Mouse (Mus musculus): ENCODE data around the gene H60c. TPM values are rescaled to one million over a fixed set of nuclear protein-coding genes. Genes with fewer than 3 reads are reported as not detected.
A peak's percentile ranks its signal among the peaks of the same experiment; 100 is the strongest.
"Not testable (repeated sequence)": the region's sequence is repeated elsewhere in the genome, so short reads cannot be mapped to it uniquely, and the experiment has no call there.

H60c gene
- polyA plus RNA-seq, 1 experiment from 2014 or later, result not detected

- H3K36me3 ChIP-seq (ENCODE audit: insufficient read depth), result no peaks in the 10 kb centered on the region
- no peak overlapping the region for H3K4me2 ChIP-seq
- H3K27ac ChIP-seq (ENCODE audit: low read depth), result no peak overlapping the region
- H3K9ac ChIP-seq, result no peak overlapping the region
- no peak for TF ChIP-seq CTCF (IDR thresholded peaks at IDR 0.05; ENCODE audit: low read depth)
- DNase-seq (no peak), ATAC-seq (ENCODE audit: insufficient read depth) (no peak)
- H3K27me3 ChIP-seq (ENCODE audit: insufficient read depth, low read length), result no peaks in the 10 kb centered on the region
- no peaks in the 10 kb centered on the region for H3K9me3 ChIP-seq (ENCODE audit: low read depth, low read length)
- WGBS, result 52% methylated on average over 2 of the region's 2 CpGs
- no peaks in the 10 kb centered on the region for H3K4me1 ChIP-seq (ENCODE audit: insufficient read depth)
- no peak overlapping the region for H3K4me3 ChIP-seq (ENCODE audit: low read depth, low read length)
These were observed 842 bp downstream of the H60c start for GRCm38 (mm10) chr10:3266729-3267128.

- H3K27ac ChIP-seq (ENCODE audit: low read depth), result no peak overlapping the region
- no peak overlapping the region for H3K9ac ChIP-seq
- no peaks in the 10 kb centered on the region for H3K27me3 ChIP-seq (ENCODE audit: insufficient read depth, low read length)
- no peak overlapping the region for H3K4me3 ChIP-seq (ENCODE audit: low read depth, low read length)
- H3K36me3 ChIP-seq (ENCODE audit: insufficient read depth), result no peaks in the 10 kb centered on the region
- DNase-seq (no peak), ATAC-seq (ENCODE audit: insufficient read depth) (no peak)
- WGBS, result 77% methylated on average over 2 of the region's 2 CpGs
- H3K4me1 ChIP-seq (ENCODE audit: insufficient read depth), result no peaks in the 10 kb centered on the region
- TF ChIP-seq CTCF (IDR thresholded peaks at IDR 0.05; ENCODE audit: low read depth), result no peak
- no peak overlapping the region for H3K4me2 ChIP-seq
- H3K9me3 ChIP-seq (ENCODE audit: low read depth, low read length), result no peaks in the 10 kb centered on the region
These were observed 4.8 kb downstream of the H60c start for GRCm38 (mm10) chr10:3262784-3263183.

- Histone ChIP-seq H3K4me2 (no peak overlapping the region), H3K4me3 (ENCODE audit: low read depth, low read length) (no peak overlapping the region), H3K27me3 (ENCODE audit: insufficient read depth, low read length) (no peaks in the 10 kb centered on the region), H3K9me3 (ENCODE audit: low read depth, low read length) (0 out of 2 replicates have a peak, but pooled peaks cover 2% of the 10 kb centered on the region), H3K27ac (ENCODE audit: low read depth) (no peak overlapping the region), H3K9ac (no peak overlapping the region), H3K36me3 (ENCODE audit: insufficient read depth) (no peaks in the 10 kb centered on the region), H3K4me1 (ENCODE audit: insufficient read depth) (no peaks in the 10 kb centered on the region)
- ATAC-seq (ENCODE audit: insufficient read depth) (no peak), DNase-seq (no peak)
- WGBS, result 89% methylated on average over 3 of the region's 3 CpGs
- no peak for TF ChIP-seq CTCF (IDR thresholded peaks at IDR 0.05; ENCODE audit: low read depth)
These were observed 10.2 kb downstream of the H60c start for GRCm38 (mm10) chr10:3257391-3257790.

GRCm38 (mm10) chr10:3238436-3238835 is 29.1 kb downstream of the H60c start:
- not testable (repeated sequence) for H3K27me3 ChIP-seq (ENCODE audit: insufficient read depth, low read length); DNase-seq; H3K36me3 ChIP-seq (ENCODE audit: insufficient read depth); H3K4me1 ChIP-seq (ENCODE audit: insufficient read depth); H3K4me3 ChIP-seq (ENCODE audit: low read depth, low read length); H3K4me2 ChIP-seq; H3K9ac ChIP-seq; ATAC-seq (ENCODE audit: insufficient read depth); H3K9me3 ChIP-seq (ENCODE audit: low read depth, low read length); H3K27ac ChIP-seq (ENCODE audit: low read depth)
- WGBS, result 80% methylated on average over 5 of the region's 5 CpGs

GRCm38 (mm10) chr10:3236638-3237270 is 30.8 kb downstream of the H60c start:
- Histone ChIP-seq H3K4me1 (ENCODE audit: insufficient read depth) (no peaks in the 10 kb centered on the region), H3K9ac (no peak overlapping the region), H3K9me3 (ENCODE audit: low read depth, low read length) (no peaks in the 10 kb centered on the region), H3K4me2 (no peak overlapping the region), H3K27ac (ENCODE audit: low read depth) (no peak overlapping the region), H3K4me3 (ENCODE audit: low read depth, low read length) (no peak overlapping the region), H3K27me3 (ENCODE audit: insufficient read depth, low read length) (no peaks in the 10 kb centered on the region), H3K36me3 (ENCODE audit: insufficient read depth) (no peaks in the 10 kb centered on the region)
- 53% methylated on average over 5 of the region's 5 CpGs for WGBS
- DNase-seq (no peak), ATAC-seq (ENCODE audit: insufficient read depth) (no peak; the same call in 1 of the 2 replicates)
- no peak for TF ChIP-seq CTCF (IDR thresholded peaks at IDR 0.05; ENCODE audit: low read depth)

GRCm38 (mm10) chr10:3228447-3229195 is 39.0 kb downstream of the H60c start:
- Histone ChIP-seq H3K4me3 (ENCODE audit: low read depth, low read length) (no peak overlapping the region), H3K36me3 (ENCODE audit: insufficient read depth) (no peaks in the 10 kb centered on the region), H3K9me3 (ENCODE audit: low read depth, low read length) (no peaks in the 10 kb centered on the region), H3K4me2 (no peak overlapping the region), H3K4me1 (ENCODE audit: insufficient read depth) (no peaks in the 10 kb centered on the region), H3K27me3 (ENCODE audit: insufficient read depth, low read length) (no peaks in the 10 kb centered on the region), H3K27ac (ENCODE audit: low read depth) (no peak overlapping the region), H3K9ac (no peak overlapping the region)
- 66% methylated on average over 2 of the region's 2 CpGs for WGBS
- DNase-seq (peak; percentile 13), ATAC-seq (ENCODE audit: insufficient read depth) (no peak)
- no peak for TF ChIP-seq CTCF (IDR thresholded peaks at IDR 0.05; ENCODE audit: low read depth)

Other genes starting within 250 kb of the H60c start
- gene Ppp1r14c, start 98.3 kb upstream of the H60c start, polyA plus RNA-seq (2014; fragmentation: Nextera tagmentation; extraction: Ambion mirVana), result 36.9 and 45.0 TPM in 2 replicates